15 mouse cellular contexts compared by ENCODE assay signal in genomic region chr17:56884331-56884730, GRCm38 (mm10). TPM values are rescaled to one million over a fixed set of nuclear protein-coding genes. Genes with fewer than 3 reads are reported as not detected.
DNase-seq lines count a peak whose midpoint lies in the region; ATAC-seq and TF ChIP-seq lines count a peak whose summit lies in the region.
"Had no signal": no experiment of that assay in that cellular context is flagged by ENCODE, and none has a peak within 500 bp of the region (broad histone marks: within the 10 kb centered on the region; RNA-seq: fewer than 3 reads in every experiment).

No protein-coding gene starts in this region.

- no peak for TF ChIP-seq POLR2A in kidney, adult 2 months (IDR thresholded peaks at IDR 0.05; ENCODE audit: low read depth, low read length)

- 34% methylated on average over 5 of the region's 5 CpGs for WGBS in kidney, adult 2 months
- WGBS in kidney, embryonic 14.5 days: 55% methylated on average over 5 of the region's 5 CpGs

- DNase-seq in adrenal gland, postnatal 25 days: peak; percentile 40
- DNase-seq in adrenal gland, adult 2 months: no peak
- peak; percentile 29 for DNase-seq in kidney, adult 2 months
- DNase-seq in urinary bladder, postnatal 14 days (ENCODE audit: low spot score): peak; percentile 51
- DNase-seq in urinary bladder, postnatal 10 days (ENCODE audit: low spot score): no peak
- peak; percentile 55 to 58 for DNase-seq in lung, postnatal 4 days
- DNase-seq in left cerebral cortex, adult 2 months (ENCODE audit: extremely low spot score in 1 of 2, low spot score in 2 of 2): no peak
- DNase-seq: cerebellum, adult 2 months; embryo, embryonic 11 days had no signal

- H3K4me3 ChIP-seq in kidney, adult 2 months (ENCODE audit: insufficient read depth, low read depth, low read length): no peak overlapping the region
- H3K4me3 ChIP-seq in kidney, embryonic 14.5 days (ENCODE audit: low read length): no peak overlapping the region
- no peak overlapping the region for H3K4me3 ChIP-seq in left cerebral cortex, adult 2 months
- H3K4me3 ChIP-seq: hindbrain, embryonic 13.5 days; liver, embryonic 15.5 days had no signal

- no peak for TF ChIP-seq CTCF in kidney, adult 2 months (conservative IDR thresholded peaks at IDR 0.05; ENCODE audit: insufficient read depth, insufficient read length, low read depth, low read length)
- no peak for TF ChIP-seq CTCF in left cerebral cortex, adult 2 months (IDR thresholded peaks at IDR 0.05)

- peaks cover 8% of the 10 kb centered on the region; the same call in 1 of the 2 replicates for H3K9me3 ChIP-seq in kidney, embryonic 14.5 days (ENCODE audit: control insufficient read depth, low read length)
- H3K9me3 ChIP-seq: hindbrain, embryonic 13.5 days; liver, embryonic 15.5 days had no signal

- ATAC-seq in kidney, embryonic 14.5 days (ENCODE audit: low FRiP score, low TSS enrichment): no peak

- H3K9ac ChIP-seq in kidney, embryonic 14.5 days (ENCODE audit: low read depth, low read length): no peak overlapping the region
- H3K9ac ChIP-seq: hindbrain, embryonic 13.5 days; liver, embryonic 15.5 days had no signal

- no peaks in the 10 kb centered on the region for H3K36me3 ChIP-seq in kidney, adult 2 months (ENCODE audit: control insufficient read depth, insufficient read depth, low read length)
- peaks cover 2% of the 10 kb centered on the region; the same call in 1 of the 2 replicates for H3K36me3 ChIP-seq in kidney, embryonic 14.5 days (ENCODE audit: control insufficient read depth, insufficient read depth, low read length)
- H3K36me3 ChIP-seq: liver, embryonic 15.5 days had no signal

- H3K4me2 ChIP-seq in kidney, embryonic 14.5 days (replicated peaks; ENCODE audit: low read depth, low read length): no peak overlapping the region
- H3K4me2 ChIP-seq: hindbrain, embryonic 13.5 days; midbrain, embryonic 11.5 days had no signal

- no peaks in the 10 kb centered on the region for H3K27me3 ChIP-seq in kidney, adult 2 months (replicated peaks; ENCODE audit: control insufficient read depth, insufficient read depth, low read length)
- H3K27me3 ChIP-seq in kidney, embryonic 14.5 days (ENCODE audit: control insufficient read depth, insufficient read depth, low read length): no peaks in the 10 kb centered on the region
- H3K27me3 ChIP-seq: hindbrain, embryonic 13.5 days had no signal

- H3K4me1 ChIP-seq in kidney, adult 2 months (ENCODE audit: control insufficient read depth, insufficient read depth, low read length): no peaks in the 10 kb centered on the region
- no peaks in the 10 kb centered on the region for H3K4me1 ChIP-seq in kidney, embryonic 14.5 days (ENCODE audit: control insufficient read depth, insufficient read depth, low read length)
- H3K4me1 ChIP-seq: hindbrain, embryonic 13.5 days had no signal

- intact Hi-C loops in left cerebral cortex, adult 2 months (cut with DNase I): no loop called here

- no peak overlapping the region for H3K27ac ChIP-seq in kidney, adult 2 months (ENCODE audit: insufficient read depth, low read depth, low read length)
- no peak overlapping the region for H3K27ac ChIP-seq in kidney, embryonic 14.5 days (ENCODE audit: low read depth, low read length)
- H3K27ac ChIP-seq in left cerebral cortex, adult 2 months: no peak overlapping the region
- H3K27ac ChIP-seq: hindbrain, embryonic 13.5 days; liver, embryonic 15.5 days had no signal

RNA-seq across cellular contexts. Expression of gene 1700061G19Rik, which starts 9.1 kb away (rescaled TPM):
- total RNA-seq in adrenal gland, postnatal 25 days (2021): 5.4 and 8.9 TPM in 2 replicates
- 1 to 10 TPM; 2.7 to 5.1 TPM for total RNA-seq in adrenal gland, adult 2 months (2021)
- polyA plus RNA-seq in adrenal gland, adult 2 months (2012; rRNA removed): 0.07 and 0.13 TPM in 2 replicates
- polyA plus RNA-seq in kidney, adult 2 months (2012; rRNA removed): 0.03 and 0.07 TPM in 2 replicates
- polyA plus RNA-seq in kidney, embryonic 14.5 days (2014; fragmentation: Nextera tagmentation; extraction: Ambion mirVana): 0.15 and 0.30 TPM in 2 replicates
- not detected for total RNA-seq in left cerebral cortex, adult 2 months (2021)
- polyA plus RNA-seq: cerebellum, adult 2 months had no signal

RNA-seq across cellular contexts. Expression of gene Acsbg2, which starts 10.1 kb away (rescaled TPM):
- 0.71 and 0.76 TPM in 2 replicates for total RNA-seq in adrenal gland, postnatal 25 days (2021)
- total RNA-seq in adrenal gland, adult 2 months (2021): under 1 TPM; 0.20 to 0.59 TPM
- 0.09 and 0.11 TPM in 2 replicates for polyA plus RNA-seq in adrenal gland, adult 2 months (2012; rRNA removed)
- 0.05 TPM in 2 replicates for polyA plus RNA-seq in kidney, adult 2 months (2012; rRNA removed)
- not detected in 2 replicates for polyA plus RNA-seq in kidney, embryonic 14.5 days (2014; fragmentation: Nextera tagmentation; extraction: Ambion mirVana)
- total RNA-seq in left cerebral cortex, adult 2 months (2021): not detected
- total RNA-seq: left cerebral cortex, postnatal 10 days had no signal
- polyA plus RNA-seq: large intestine, adult 2 months; liver, embryonic 15.5 days; midbrain, embryonic 11.5 days had no signal

RNA-seq across cellular contexts. Expression of gene Mllt1, which starts 50.9 kb away (rescaled TPM):
- 36.2 and 36.3 TPM in 2 replicates for total RNA-seq in adrenal gland, postnatal 25 days (2021)
- 10 to 100 TPM; 32.9 to 46.8 TPM for total RNA-seq in adrenal gland, adult 2 months (2021)
- 54.8 and 55.0 TPM in 2 replicates for polyA plus RNA-seq in adrenal gland, adult 2 months (2012; rRNA removed)
- 30.1 and 37.9 TPM in 2 replicates for polyA plus RNA-seq in kidney, adult 2 months (2012; rRNA removed)
- polyA plus RNA-seq in kidney, embryonic 14.5 days (2014; fragmentation: Nextera tagmentation; extraction: Ambion mirVana): 35.5 and 35.8 TPM in 2 replicates
- total RNA-seq in left cerebral cortex, adult 2 months (2021): 10 to 100 TPM; 80.8 to 87.6 TPM

RNA-seq across cellular contexts. Expression of gene Rfx2, which starts 53.5 kb away (rescaled TPM):
- 6.9 and 11.1 TPM in 2 replicates for total RNA-seq in adrenal gland, postnatal 25 days (2021)
- 1 to 10 TPM; 5.7 to 7.8 TPM for total RNA-seq in adrenal gland, adult 2 months (2021)
- polyA plus RNA-seq in adrenal gland, adult 2 months (2012; rRNA removed): 12.3 and 13.4 TPM in 2 replicates
- 4.8 and 6.2 TPM in 2 replicates for polyA plus RNA-seq in kidney, adult 2 months (2012; rRNA removed)
- 2.3 and 3.9 TPM in 2 replicates for polyA plus RNA-seq in kidney, embryonic 14.5 days (2014; fragmentation: Nextera tagmentation; extraction: Ambion mirVana)
- total RNA-seq in left cerebral cortex, adult 2 months (2021): 1 to 10 TPM; 2.2 to 3.5 TPM

Comparison
In these comparisons a context has a peak if more than half of its experiments do, and no peak if none do; other contexts are left out.
1. DNase-seq: peak in adrenal gland, postnatal 25 days (single experiment), kidney, adult 2 months (single experiment), urinary bladder, postnatal 14 days (single experiment) and lung, postnatal 4 days (2 of 2); none in adrenal gland, adult 2 months (single experiment), urinary bladder, postnatal 10 days (single experiment) and left cerebral cortex, adult 2 months (0 of 2).